Mouse (Mus musculus): ENCODE data around the gene Cog4. TPM values are rescaled to one million over a fixed set of nuclear protein-coding genes. Genes with fewer than 3 reads are reported as not detected.
A peak's percentile ranks its signal among the peaks of the same experiment; 100 is the strongest.

Gene Cog4
- polyA plus RNA-seq, 1 experiment from 2014 or later, result 75.6 TPM

- Histone ChIP-seq H3K4me2 (ENCODE audit: low read depth, low read length) (no peak overlapping the region), H3K4me1 (ENCODE audit: control insufficient read depth, insufficient read depth, low read length) (no peaks in the 10 kb centered on the region), H3K27me3 (ENCODE audit: control insufficient read depth, insufficient read depth, low read length) (no peaks in the 10 kb centered on the region), H3K4me3 (ENCODE audit: low read depth, low read length) (no peak overlapping the region), H3K36me3 (replicated peaks; ENCODE audit: control insufficient read depth, insufficient read depth, low read depth, low read length) (no peaks in the 10 kb centered on the region; the same call in 1 of the 2 replicates), H3K9me3 (replicated peaks; ENCODE audit: control insufficient read depth, low read length) (no peaks in the 10 kb centered on the region), H3K9ac (replicated peaks; ENCODE audit: low read length) (no peak overlapping the region), H3K27ac (replicated peaks; ENCODE audit: low read depth, low read length) (no peak overlapping the region)
- ATAC-seq (replicated peaks; ENCODE audit: insufficient number of reproducible peaks, low FRiP score, low TSS enrichment, low read depth) (no peak), DNase-seq (ENCODE audit: low spot score) (no peak)
- WGBS, result 84% methylated on average over 9 of the region's 9 CpGs
These were observed 48.9 kb downstream of the Cog4 start for GRCm38 (mm10) chr8:110895254-110895653.

- no peaks in the 10 kb centered on the region; the same call in 1 of the 2 replicates for H3K36me3 ChIP-seq (replicated peaks; ENCODE audit: control insufficient read depth, insufficient read depth, low read depth, low read length)
- no peak overlapping the region for H3K4me3 ChIP-seq (ENCODE audit: low read depth, low read length)
- no peak overlapping the region for H3K27ac ChIP-seq (replicated peaks; ENCODE audit: low read depth, low read length)
- H3K9me3 ChIP-seq (replicated peaks; ENCODE audit: control insufficient read depth, low read length), result no peaks in the 10 kb centered on the region
- no peaks in the 10 kb centered on the region for H3K4me1 ChIP-seq (ENCODE audit: control insufficient read depth, insufficient read depth, low read length)
- ATAC-seq (replicated peaks; ENCODE audit: insufficient number of reproducible peaks, low FRiP score, low TSS enrichment, low read depth) (no peak), DNase-seq (ENCODE audit: low spot score) (no peak)
- no peaks in the 10 kb centered on the region for H3K27me3 ChIP-seq (ENCODE audit: control insufficient read depth, insufficient read depth, low read length)
- 95% methylated on average over 13 of the region's 13 CpGs for WGBS
- no peak overlapping the region for H3K9ac ChIP-seq (replicated peaks; ENCODE audit: low read length)
- H3K4me2 ChIP-seq (ENCODE audit: low read depth, low read length), result no peak overlapping the region
These were observed 49.4 kb downstream of the Cog4 start for GRCm38 (mm10) chr8:110895812-110896211.

- no peak overlapping the region for H3K4me2 ChIP-seq (ENCODE audit: low read depth, low read length)
- ATAC-seq (replicated peaks; ENCODE audit: insufficient number of reproducible peaks, low FRiP score, low TSS enrichment, low read depth), result no peak
- 93% methylated on average over 6 of the region's 6 CpGs for WGBS
- no peak overlapping the region for H3K27ac ChIP-seq (replicated peaks; ENCODE audit: low read depth, low read length)
- H3K9me3 ChIP-seq (replicated peaks; ENCODE audit: control insufficient read depth, low read length), result no peaks in the 10 kb centered on the region
- no peak overlapping the region for H3K4me3 ChIP-seq (ENCODE audit: low read depth, low read length)
- no peaks in the 10 kb centered on the region for H3K27me3 ChIP-seq (ENCODE audit: control insufficient read depth, insufficient read depth, low read length)
- no peak overlapping the region for H3K9ac ChIP-seq (replicated peaks; ENCODE audit: low read length)
- DNase-seq (ENCODE audit: low spot score), result no peak
- H3K4me1 ChIP-seq (ENCODE audit: control insufficient read depth, insufficient read depth, low read length), result no peaks in the 10 kb centered on the region
- no peaks in the 10 kb centered on the region; the same call in 1 of the 2 replicates for H3K36me3 ChIP-seq (replicated peaks; ENCODE audit: control insufficient read depth, insufficient read depth, low read depth, low read length)
These were observed 51.1 kb downstream of the Cog4 start for GRCm38 (mm10) chr8:110897495-110897894.

- Histone ChIP-seq H3K4me1 (ENCODE audit: control insufficient read depth, insufficient read depth, low read length) (no peaks in the 10 kb centered on the region), H3K4me3 (ENCODE audit: low read depth, low read length) (no peak overlapping the region), H3K27ac (replicated peaks; ENCODE audit: low read depth, low read length) (no peak overlapping the region), H3K9ac (replicated peaks; ENCODE audit: low read length) (no peak overlapping the region), H3K36me3 (replicated peaks; ENCODE audit: control insufficient read depth, insufficient read depth, low read depth, low read length) (no peaks in the 10 kb centered on the region), H3K27me3 (ENCODE audit: control insufficient read depth, insufficient read depth, low read length) (no peaks in the 10 kb centered on the region), H3K4me2 (ENCODE audit: low read depth, low read length) (no peak overlapping the region), H3K9me3 (replicated peaks; ENCODE audit: control insufficient read depth, low read length) (no peaks in the 10 kb centered on the region)
- DNase-seq (ENCODE audit: low spot score) (no peak), ATAC-seq (replicated peaks; ENCODE audit: insufficient number of reproducible peaks, low FRiP score, low TSS enrichment, low read depth) (no peak)
- 75% methylated on average over 3 of the region's 3 CpGs for WGBS
These were observed 54.7 kb downstream of the Cog4 start for GRCm38 (mm10) chr8:110901056-110901455.

GRCm38 (mm10) chr8:110901839-110902578 is 55.6 kb downstream of the Cog4 start, which contains the start of gene Fuk:
Gene Fuk (minus strand): TSS chr8:110902488.
- no peaks in the 10 kb centered on the region for H3K27me3 ChIP-seq (ENCODE audit: control insufficient read depth, insufficient read depth, low read length)
- ATAC-seq (replicated peaks; ENCODE audit: insufficient number of reproducible peaks, low FRiP score, low TSS enrichment, low read depth), result peak; percentile 95
- peak within 1 kb of the TSS; percentile 54 for H3K4me3 ChIP-seq (ENCODE audit: low read depth, low read length)
- no peak within 1 kb of the TSS for H3K27ac ChIP-seq (replicated peaks; ENCODE audit: low read depth, low read length)
- no peaks in the 10 kb centered on the region for H3K36me3 ChIP-seq (replicated peaks; ENCODE audit: control insufficient read depth, insufficient read depth, low read depth, low read length)
- peak; percentile 91 for DNase-seq (ENCODE audit: low spot score)
- 2% methylated on average over 30 of the region's 30 CpGs for WGBS
- H3K9me3 ChIP-seq (replicated peaks; ENCODE audit: control insufficient read depth, low read length), result no peaks in the 10 kb centered on the region
- no peaks in the 10 kb centered on the region for H3K4me1 ChIP-seq (ENCODE audit: control insufficient read depth, insufficient read depth, low read length)
- H3K4me2 ChIP-seq (ENCODE audit: low read depth, low read length), result peak within 1 kb of the TSS; percentile 37
- peak within 1 kb of the TSS; percentile 72 for H3K9ac ChIP-seq (replicated peaks; ENCODE audit: low read length)

GRCm38 (mm10) chr8:110902579-110902965 is 56.2 kb downstream of the Cog4 start:
- ATAC-seq (replicated peaks; ENCODE audit: insufficient number of reproducible peaks, low FRiP score, low TSS enrichment, low read depth), result no peak
- Histone ChIP-seq H3K4me3 (ENCODE audit: low read depth, low read length) (no peak overlapping the region; the same call in 1 of the 2 replicates), H3K27ac (replicated peaks; ENCODE audit: low read depth, low read length) (no peak overlapping the region), H3K9ac (replicated peaks; ENCODE audit: low read length) (no peak overlapping the region), H3K36me3 (replicated peaks; ENCODE audit: control insufficient read depth, insufficient read depth, low read depth, low read length) (no peaks in the 10 kb centered on the region), H3K4me2 (ENCODE audit: low read depth, low read length) (no peak overlapping the region; the same call in 1 of the 2 replicates), H3K27me3 (ENCODE audit: control insufficient read depth, insufficient read depth, low read length) (no peaks in the 10 kb centered on the region), H3K9me3 (replicated peaks; ENCODE audit: control insufficient read depth, low read length) (no peaks in the 10 kb centered on the region), H3K4me1 (ENCODE audit: control insufficient read depth, insufficient read depth, low read length) (no peaks in the 10 kb centered on the region)
- 56% methylated on average over 2 of the region's 2 CpGs for WGBS
- DNase-seq (ENCODE audit: low spot score), result no peak

GRCm38 (mm10) chr8:110905404-110905803 is 59.0 kb downstream of the Cog4 start:
- H3K9me3 ChIP-seq (replicated peaks; ENCODE audit: control insufficient read depth, low read length), result no peaks in the 10 kb centered on the region
- WGBS, result 83% methylated on average over 6 of the region's 6 CpGs

GRCm38 (mm10) chr8:110906682-110907081 is 60.3 kb downstream of the Cog4 start:
- H3K9ac ChIP-seq (replicated peaks; ENCODE audit: low read length), result no peak overlapping the region
- no peak overlapping the region for H3K4me2 ChIP-seq (ENCODE audit: low read depth, low read length)
- no peak for ATAC-seq (replicated peaks; ENCODE audit: insufficient number of reproducible peaks, low FRiP score, low TSS enrichment, low read depth)
- H3K27me3 ChIP-seq (ENCODE audit: control insufficient read depth, insufficient read depth, low read length), result no peaks in the 10 kb centered on the region
- no peak overlapping the region for H3K4me3 ChIP-seq (ENCODE audit: low read depth, low read length)
- no peaks in the 10 kb centered on the region for H3K4me1 ChIP-seq (ENCODE audit: control insufficient read depth, insufficient read depth, low read length)
- no peak overlapping the region for H3K27ac ChIP-seq (replicated peaks; ENCODE audit: low read depth, low read length)
- no peaks in the 10 kb centered on the region for H3K36me3 ChIP-seq (replicated peaks; ENCODE audit: control insufficient read depth, insufficient read depth, low read depth, low read length)
- no peaks in the 10 kb centered on the region for H3K9me3 ChIP-seq (replicated peaks; ENCODE audit: control insufficient read depth, low read length)
- WGBS, result 86% methylated on average over 1 of the region's 1 CpGs
- DNase-seq (ENCODE audit: low spot score), result no peak

More at GRCm38 (mm10) chr8:110905404-110905803, 59.0 kb downstream of the Cog4 start:
- H3K27me3 ChIP-seq (ENCODE audit: control insufficient read depth, insufficient read depth, low read length), result no peaks in the 10 kb centered on the region
- H3K4me3 ChIP-seq (ENCODE audit: low read depth, low read length), result no peak overlapping the region
- ATAC-seq (replicated peaks; ENCODE audit: insufficient number of reproducible peaks, low FRiP score, low TSS enrichment, low read depth) (no peak), DNase-seq (ENCODE audit: low spot score) (no peak)
- no peak overlapping the region for H3K4me2 ChIP-seq (ENCODE audit: low read depth, low read length)
- H3K9ac ChIP-seq (replicated peaks; ENCODE audit: low read length), result no peak overlapping the region
- no peak overlapping the region for H3K27ac ChIP-seq (replicated peaks; ENCODE audit: low read depth, low read length)
- H3K36me3 ChIP-seq (replicated peaks; ENCODE audit: control insufficient read depth, insufficient read depth, low read depth, low read length), result no peaks in the 10 kb centered on the region
- no peaks in the 10 kb centered on the region for H3K4me1 ChIP-seq (ENCODE audit: control insufficient read depth, insufficient read depth, low read length)

All from embryonic facial prominence, embryonic 11.5 days (tissue).